Mouse (Mus musculus) limb, embryonic 13.5 days (tissue): ENCODE data around the gene Pphln1. TPM values are rescaled to one million over a fixed set of nuclear protein-coding genes. Genes with fewer than 3 reads are reported as not detected.

Source experiments
- ATAC-seq: fragments of 200-750 bp; cut with Nextera tagmentation; 2 replicates; pipeline ENCODE4 v1.8.0; 2017; ENCODE audit warnings: low read depth, moderate number of reproducible peaks, moderate TSS enrichment; ENCODE audit not compliant: low FRiP score
- H3K27ac ChIP-seq: fragments of 300-500 bp; sonication (generic); 2 replicates; pipeline ENCODE4 v1.5.1; 2015; ENCODE audit warnings: inconsistent platforms, mild to moderate bottlenecking, moderate library complexity
- H3K27me3 ChIP-seq: fragments of 300-500 bp; sonication (generic); 2 replicates; pipeline ENCODE4 v1.6.1; 2015; ENCODE audit warnings: mild to moderate bottlenecking, inconsistent platforms
- H3K36me3 ChIP-seq: fragments of 300-500 bp; sonication (generic); 2 replicates; pipeline ENCODE4 v1.6.1; 2015; ENCODE audit warnings: inconsistent platforms, mild to moderate bottlenecking, moderate library complexity
- H3K4me1 ChIP-seq: fragments of 300-500 bp; sonication (generic); 2 replicates; pipeline ENCODE4 v1.6.1; 2015; ENCODE audit warnings: inconsistent platforms
- H3K4me2 ChIP-seq: fragments of 300-500 bp; sonication (generic); replicated peaks from 2 replicates; pipeline ENCODE4 v1.6.1; 2015; ENCODE audit warnings: inconsistent platforms, mild to moderate bottlenecking, moderate library complexity
- H3K4me3 ChIP-seq: fragments of 300-500 bp; sonication (generic); 2 replicates; pipeline ENCODE4 v1.5.1; 2015; ENCODE audit warnings: moderate library complexity, mild to moderate bottlenecking, inconsistent platforms
- H3K9ac ChIP-seq: fragments of 300-500 bp; sonication (generic); 2 replicates; pipeline ENCODE4 v1.6.1; 2015; ENCODE audit warnings: mild to moderate bottlenecking, inconsistent platforms
- H3K9me3 ChIP-seq: fragments of 300-500 bp; sonication (generic); 2 replicates; pipeline ENCODE4 v1.6.1; 2016; ENCODE audit warnings: inconsistent platforms
- WGBS: fragments of 180-500 bp; shearing (Covaris S2); methylation state at CpG from one replicate; pipeline ENCODE4 v1.1.7; 2015; 5-methylcytosine and 5-hydroxymethylcytosine counted together
- polyA plus RNA-seq: library from polyadenylated mRNA; unstranded; fragments of >200 nt; fragmentation: Nextera tagmentation; extraction: Ambion mirVana; gene quantifications from 2 replicates; pipeline ENCODE4 v1.2.1, GENCODE M21; 2015

Pphln1 gene
- polyA plus RNA-seq, 1 experiment from 2014 or later = 62.8 TPM

GRCm38 (mm10) chr15:93401446-93401845 is 3.3 kb downstream of the Pphln1 start:
- no peak overlapping the region for H3K9ac ChIP-seq
- no peaks in the 10 kb centered on the region for H3K27me3 ChIP-seq
- peaks cover 10% of the 10 kb centered on the region; the same call in 1 of the 2 replicates for H3K36me3 ChIP-seq
- no peak for ATAC-seq
- peaks cover 22% of the 10 kb centered on the region for H3K4me1 ChIP-seq
- 58% methylated on average over 4 of the region's 4 CpGs for WGBS
- H3K4me2 ChIP-seq = no peak overlapping the region
- no peak overlapping the region for H3K4me3 ChIP-seq
- no peak overlapping the region for H3K27ac ChIP-seq
- H3K9me3 ChIP-seq = no peaks in the 10 kb centered on the region

GRCm38 (mm10) chr15:93402730-93403129 is 4.6 kb downstream of the Pphln1 start:
- H3K4me2 ChIP-seq = no peak overlapping the region
- H3K27ac ChIP-seq = no peak overlapping the region
- H3K27me3 ChIP-seq = no peaks in the 10 kb centered on the region
- no peak overlapping the region for H3K4me3 ChIP-seq
- H3K4me1 ChIP-seq = peaks cover 12% of the 10 kb centered on the region
- 92% methylated on average over 2 of the region's 2 CpGs for WGBS
- no peaks in the 10 kb centered on the region for H3K9me3 ChIP-seq
- no peak for ATAC-seq
- H3K36me3 ChIP-seq = peaks cover 12% of the 10 kb centered on the region; the same call in 1 of the 2 replicates
- H3K9ac ChIP-seq = no peak overlapping the region

- Histone ChIP-seq H3K4me3 (no peak overlapping the region), H3K9ac (no peak overlapping the region), H3K27ac (no peak overlapping the region), H3K36me3 (peaks cover 20% of the 10 kb centered on the region), H3K9me3 (no peaks in the 10 kb centered on the region), H3K27me3 (no peaks in the 10 kb centered on the region), H3K4me2 (no peak overlapping the region), H3K4me1 (peaks cover 4% of the 10 kb centered on the region)
- no peak for ATAC-seq
Measured at GRCm38 (mm10) chr15:93404849-93405248, 6.7 kb downstream of the Pphln1 start.

GRCm38 (mm10) chr15:93405446-93405986 is 7.4 kb downstream of the Pphln1 start:
- no peaks in the 10 kb centered on the region for H3K27me3 ChIP-seq
- no peak overlapping the region for H3K27ac ChIP-seq
- no peaks in the 10 kb centered on the region for H3K4me1 ChIP-seq
- H3K9me3 ChIP-seq = no peaks in the 10 kb centered on the region
- no peak overlapping the region for H3K4me2 ChIP-seq
- H3K9ac ChIP-seq = no peak overlapping the region
- WGBS = 92% methylated on average over 7 of the region's 7 CpGs
- peaks cover 23% of the 10 kb centered on the region for H3K36me3 ChIP-seq
- H3K4me3 ChIP-seq = no peak overlapping the region
- no peak for ATAC-seq

GRCm38 (mm10) chr15:93406492-93406891 is 8.3 kb downstream of the Pphln1 start:
- Histone ChIP-seq H3K36me3 (peaks cover 33% of the 10 kb centered on the region), H3K4me3 (no peak overlapping the region), H3K9ac (no peak overlapping the region), H3K4me2 (no peak overlapping the region), H3K4me1 (no peaks in the 10 kb centered on the region), H3K9me3 (no peaks in the 10 kb centered on the region), H3K27me3 (no peaks in the 10 kb centered on the region), H3K27ac (no peak overlapping the region)
- WGBS = 93% methylated on average over 5 of the region's 5 CpGs
- no peak for ATAC-seq

- no peak overlapping the region for H3K9ac ChIP-seq
- 92% methylated on average over 3 of the region's 3 CpGs for WGBS
- no peaks in the 10 kb centered on the region for H3K9me3 ChIP-seq
- H3K4me1 ChIP-seq = no peaks in the 10 kb centered on the region
- no peak for ATAC-seq
- H3K27ac ChIP-seq = no peak overlapping the region
- no peak overlapping the region for H3K4me3 ChIP-seq
- H3K4me2 ChIP-seq = no peak overlapping the region
- no peaks in the 10 kb centered on the region for H3K27me3 ChIP-seq
- H3K36me3 ChIP-seq = peaks cover 58% of the 10 kb centered on the region
Measured at GRCm38 (mm10) chr15:93412445-93412844, 14.3 kb downstream of the Pphln1 start.

GRCm38 (mm10) chr15:93414456-93414855 is 16.3 kb downstream of the Pphln1 start:
- no peaks in the 10 kb centered on the region for H3K9me3 ChIP-seq
- no peak overlapping the region for H3K4me2 ChIP-seq
- no peaks in the 10 kb centered on the region for H3K4me1 ChIP-seq
- no peak for ATAC-seq
- H3K36me3 ChIP-seq = peaks cover 50% of the 10 kb centered on the region
- 94% methylated on average over 9 of the region's 9 CpGs for WGBS
- H3K27ac ChIP-seq = no peak overlapping the region
- no peaks in the 10 kb centered on the region for H3K27me3 ChIP-seq
- H3K4me3 ChIP-seq = no peak overlapping the region
- H3K9ac ChIP-seq = no peak overlapping the region

- Histone ChIP-seq H3K4me3 (no peak overlapping the region), H3K9me3 (no peaks in the 10 kb centered on the region), H3K9ac (no peak overlapping the region), H3K4me2 (no peak overlapping the region), H3K27ac (no peak overlapping the region), H3K27me3 (no peaks in the 10 kb centered on the region), H3K36me3 (peaks cover 50% of the 10 kb centered on the region), H3K4me1 (no peaks in the 10 kb centered on the region)
- 89% methylated on average over 6 of the region's 6 CpGs for WGBS
- no peak for ATAC-seq
Measured at GRCm38 (mm10) chr15:93416300-93416699, 18.1 kb downstream of the Pphln1 start.

- 80% methylated on average over 7 of the region's 7 CpGs for WGBS
- H3K27ac ChIP-seq = no peak overlapping the region
- no peaks in the 10 kb centered on the region for H3K27me3 ChIP-seq
- H3K36me3 ChIP-seq = peaks cover 44% of the 10 kb centered on the region
- H3K4me3 ChIP-seq = no peak overlapping the region
- H3K4me2 ChIP-seq = no peak overlapping the region
- H3K9me3 ChIP-seq = no peaks in the 10 kb centered on the region
- H3K4me1 ChIP-seq = no peaks in the 10 kb centered on the region
- no peak overlapping the region for H3K9ac ChIP-seq
- no peak for ATAC-seq
Measured at GRCm38 (mm10) chr15:93420596-93420995, 22.4 kb downstream of the Pphln1 start.

GRCm38 (mm10) chr15:93422537-93422936 is 24.4 kb downstream of the Pphln1 start:
- Histone ChIP-seq H3K9ac (no peak overlapping the region), H3K36me3 (peaks cover 48% of the 10 kb centered on the region), H3K4me1 (no peaks in the 10 kb centered on the region), H3K4me3 (no peak overlapping the region), H3K27ac (no peak overlapping the region), H3K27me3 (no peaks in the 10 kb centered on the region), H3K9me3 (no peaks in the 10 kb centered on the region), H3K4me2 (no peak overlapping the region)
- 100% methylated on average over 1 of the region's 1 CpGs for WGBS
- ATAC-seq = no peak

- 37% methylated on average over 11 of the region's 11 CpGs for WGBS
- no peak overlapping the region for H3K9ac ChIP-seq
- H3K4me3 ChIP-seq = no peak overlapping the region
- no peak overlapping the region for H3K4me2 ChIP-seq
- peaks cover 6% of the 10 kb centered on the region; the same call in 1 of the 2 replicates for H3K4me1 ChIP-seq
- H3K27ac ChIP-seq = no peak overlapping the region; the same call in 1 of the 2 replicates
- ATAC-seq = no peak
- no peaks in the 10 kb centered on the region for H3K9me3 ChIP-seq
- H3K27me3 ChIP-seq = no peaks in the 10 kb centered on the region
- H3K36me3 ChIP-seq = peaks cover 30% of the 10 kb centered on the region
Measured at GRCm38 (mm10) chr15:93433811-93434210, 35.7 kb downstream of the Pphln1 start.

- no peak overlapping the region for H3K27ac ChIP-seq
- H3K9me3 ChIP-seq = no peaks in the 10 kb centered on the region
- peaks cover 6% of the 10 kb centered on the region; the same call in 1 of the 2 replicates for H3K4me1 ChIP-seq
- no peak for ATAC-seq
- 93% methylated on average over 12 of the region's 12 CpGs for WGBS
- H3K4me3 ChIP-seq = no peak overlapping the region
- H3K4me2 ChIP-seq = no peak overlapping the region
- no peaks in the 10 kb centered on the region for H3K27me3 ChIP-seq
- H3K36me3 ChIP-seq = peaks cover 33% of the 10 kb centered on the region
- H3K9ac ChIP-seq = no peak overlapping the region
Measured at GRCm38 (mm10) chr15:93435998-93436397, 37.8 kb downstream of the Pphln1 start.

GRCm38 (mm10) chr15:93438663-93439062 is 40.5 kb downstream of the Pphln1 start:
- WGBS = 37% methylated on average over 5 of the region's 5 CpGs
- H3K9ac ChIP-seq = no peak overlapping the region
- H3K4me3 ChIP-seq = no peak overlapping the region

More at GRCm38 (mm10) chr15:93438663-93439062, 40.5 kb downstream of the Pphln1 start:
- Histone ChIP-seq H3K27me3 (no peaks in the 10 kb centered on the region), H3K9me3 (no peaks in the 10 kb centered on the region), H3K4me2 (no peak overlapping the region), H3K4me1 (peaks cover 5% of the 10 kb centered on the region; the same call in 1 of the 2 replicates), H3K36me3 (peaks cover 42% of the 10 kb centered on the region), H3K27ac (no peak overlapping the region)
- no peak for ATAC-seq
